Mouse (Mus musculus): ENCODE data around the gene Vps13d.

DNA sequence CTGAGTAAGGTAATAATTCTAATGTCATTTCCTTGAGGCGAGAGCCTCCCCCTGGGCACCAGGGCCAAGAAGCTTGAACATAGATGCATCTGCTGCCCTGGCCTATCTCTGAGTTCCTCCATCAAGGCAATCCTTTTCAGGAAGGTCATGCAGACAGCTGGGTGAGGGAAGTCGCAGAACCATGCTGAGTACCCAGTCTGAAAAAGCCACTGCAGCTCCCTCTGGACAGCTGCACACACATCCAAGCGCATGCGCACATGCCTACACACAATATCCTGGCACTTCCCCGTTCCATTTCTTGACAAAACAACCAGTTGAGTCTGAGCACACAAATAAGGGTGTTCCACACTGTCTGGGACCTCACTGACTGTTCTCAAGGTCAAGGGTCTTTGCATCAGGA is 36.9 kb upstream of the Vps13d start:
- TF ChIP-seq EP300 (IDR thresholded peaks at IDR 0.05): no peak
- TF ChIP-seq CTCF (IDR thresholded peaks at IDR 0.05): no peak
